Mouse (Mus musculus): ENCODE measurements around the gene Cdh3.

DNA sequence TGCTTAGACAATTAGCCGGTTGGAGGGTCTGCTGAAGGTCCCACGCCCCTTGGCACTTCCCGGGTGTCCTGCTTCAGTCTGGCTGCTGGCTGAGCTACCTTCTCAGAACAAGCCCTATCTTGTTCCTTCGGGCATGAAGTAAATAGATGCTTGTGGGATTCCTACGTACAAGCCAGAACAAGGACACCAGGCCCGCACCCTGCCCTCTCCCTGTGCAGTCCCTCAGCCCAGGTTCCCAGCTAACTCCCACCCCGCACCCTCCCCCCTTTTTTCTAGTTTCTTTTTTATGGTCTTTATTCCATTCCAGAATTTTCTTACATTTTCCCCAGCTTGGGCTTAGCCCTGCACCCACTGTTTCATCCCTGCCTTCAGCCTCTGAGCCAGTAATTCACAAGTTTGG lies 9.9 kb downstream of the Cdh3 start:
- TF ChIP-seq CTCF (IDR thresholded peaks at IDR 0.05; ENCODE audit: control insufficient read depth, insufficient read depth, low read length) = no peak
- no peak for TF ChIP-seq POLR2A (IDR thresholded peaks at IDR 0.05; ENCODE audit: borderline replicate concordance, control insufficient read depth, low read depth, low read length)

All from bone marrow, adult 2 months (tissue).